Mouse (Mus musculus): ENCODE measurements around the gene Gdpd3.

GRCm38 (mm10) chr7:126740132-126740735 is 25.9 kb upstream of the Gdpd3 start:
- no peak for TF ChIP-seq CTCF (IDR thresholded peaks at IDR 0.05; ENCODE audit: low read depth)
- no peak for TF ChIP-seq EP300 (IDR thresholded peaks at IDR 0.05; ENCODE audit: low read depth)

All from liver, postnatal 0 days (tissue).